Mouse (Mus musculus) stomach, embryonic 16.5 days (tissue): ENCODE measurements at regions not wholly inside any gene's neighbourhood (a gene's known extent, or its start where the extent isn't known, plus 50 kb on each side); places are given as distances from the start of the nearest gene placed in this dataset.
A peak's percentile ranks its signal among the peaks of the same experiment; 100 is the strongest.

Experiments
- ATAC-seq: fragments of 200-750 bp; cut with Nextera tagmentation; 2 replicates; pipeline ENCODE4 v1.8.0; 2017; ENCODE audit warnings: moderate number of reproducible peaks, moderate TSS enrichment; ENCODE audit not compliant: insufficient read depth, low FRiP score
- H3K27ac ChIP-seq: fragments of 300-500 bp; sonication (generic); 2 replicates; pipeline ENCODE4 v1.5.1; 2014; ENCODE audit warnings: low read length
- H3K27me3 ChIP-seq: fragments of 300-500 bp; sonication (generic); 2 replicates; pipeline ENCODE4 v1.6.1; 2014; ENCODE audit warnings: low read length, control low read depth, mixed read lengths; ENCODE audit not compliant: control insufficient read depth, insufficient read depth
- H3K36me3 ChIP-seq: fragments of 300-500 bp; sonication (generic); 2 replicates; pipeline ENCODE4 v1.6.1; 2014; ENCODE audit warnings: low read length; ENCODE audit not compliant: control insufficient read depth, insufficient read depth
- H3K4me1 ChIP-seq: fragments of 300-500 bp; sonication (generic); 2 replicates; pipeline ENCODE4 v1.6.1; 2014; ENCODE audit warnings: low read length, control low read depth, mixed read lengths; ENCODE audit not compliant: control insufficient read depth, insufficient read depth
- H3K4me2 ChIP-seq: fragments of 300-500 bp; sonication (generic); 2 replicates; pipeline ENCODE4 v1.6.1; 2014; ENCODE audit warnings: low read depth, low read length, mixed read lengths
- H3K4me3 ChIP-seq: fragments of 300-500 bp; sonication (generic); replicated peaks from 2 replicates; pipeline ENCODE4 v1.5.1; 2014; ENCODE audit warnings: mild to moderate bottlenecking, low read length
- H3K9ac ChIP-seq: fragments of 300-500 bp; sonication (generic); 2 replicates; pipeline ENCODE4 v1.6.1; 2014; ENCODE audit warnings: low read length
- H3K9me3 ChIP-seq: fragments of 300-500 bp; sonication (generic); replicated peaks from 2 replicates; pipeline ENCODE4 v1.6.1; 2016; ENCODE audit warnings: low read length, control low read depth; ENCODE audit not compliant: control insufficient read depth
- WGBS: fragments of 180-500 bp; shearing (Covaris S2); extraction: QIAGEN DNeasy Blood & Tissue Kit; methylation state at CpG from one replicate; pipeline ENCODE4 v1.1.7; 2014; 5-methylcytosine and 5-hydroxymethylcytosine counted together

- peaks cover 8% of the 10 kb centered on the region; the same call in 1 of the 2 replicates for H3K4me1 ChIP-seq
- 82% methylated on average over 3 of the region's 3 CpGs for WGBS
- H3K27me3 ChIP-seq, result no peaks in the 10 kb centered on the region
- no peak overlapping the region for H3K9ac ChIP-seq
- no peak overlapping the region for H3K27ac ChIP-seq
- ATAC-seq, result no peak
- H3K4me3 ChIP-seq, result no peak overlapping the region
- no peak overlapping the region for H3K4me2 ChIP-seq
- H3K36me3 ChIP-seq, result no peaks in the 10 kb centered on the region
- no peaks in the 10 kb centered on the region for H3K9me3 ChIP-seq
Measured at GRCm38 (mm10) chr3:107816031-107816430, 55.8 kb upstream of the Csf1 start.

- no peak for ATAC-seq
- H3K4me2 ChIP-seq, result no peak overlapping the region
- H3K27me3 ChIP-seq, result no peaks in the 10 kb centered on the region
- WGBS, result 70% methylated on average over 5 of the region's 5 CpGs
- H3K27ac ChIP-seq, result no peak overlapping the region
- no peaks in the 10 kb centered on the region for H3K9me3 ChIP-seq
- no peak overlapping the region for H3K9ac ChIP-seq
- H3K4me1 ChIP-seq, result peaks cover 16% of the 10 kb centered on the region
- H3K4me3 ChIP-seq, result no peak overlapping the region
- no peaks in the 10 kb centered on the region for H3K36me3 ChIP-seq
Measured at GRCm38 (mm10) chr3:107814280-107814679, 54.0 kb upstream of the Csf1 start.

- 63% methylated on average over 4 of the region's 4 CpGs for WGBS
- ATAC-seq, result no peak
- Histone ChIP-seq H3K27me3 (no peaks in the 10 kb centered on the region), H3K4me1 (peaks cover 21% of the 10 kb centered on the region), H3K9me3 (no peaks in the 10 kb centered on the region), H3K9ac (no peak overlapping the region), H3K4me2 (no peak overlapping the region), H3K27ac (no peak overlapping the region), H3K4me3 (no peak overlapping the region), H3K36me3 (no peaks in the 10 kb centered on the region)
Measured at GRCm38 (mm10) chr3:107812885-107813284, 52.6 kb upstream of the Csf1 start.

- no peak overlapping the region for H3K27ac ChIP-seq
- H3K4me3 ChIP-seq, result no peak overlapping the region
- H3K9ac ChIP-seq, result no peak overlapping the region
- H3K9me3 ChIP-seq, result no peaks in the 10 kb centered on the region
- no peak overlapping the region for H3K4me2 ChIP-seq
- H3K4me1 ChIP-seq, result peaks cover 27% of the 10 kb centered on the region
- no peaks in the 10 kb centered on the region for H3K27me3 ChIP-seq
- 91% methylated on average over 4 of the region's 4 CpGs for WGBS
- H3K36me3 ChIP-seq, result no peaks in the 10 kb centered on the region
- ATAC-seq, result no peak
Measured at GRCm38 (mm10) chr3:107812341-107812740, 52.1 kb upstream of the Csf1 start.

- Histone ChIP-seq H3K4me2 (peak overlapping the region; percentile 21; the same call in 1 of the 2 replicates), H3K9ac (no peak overlapping the region), H3K4me3 (no peak overlapping the region), H3K4me1 (peaks cover 28% of the 10 kb centered on the region), H3K27ac (peak overlapping the region; percentile 52), H3K36me3 (no peaks in the 10 kb centered on the region), H3K27me3 (no peaks in the 10 kb centered on the region), H3K9me3 (no peaks in the 10 kb centered on the region)
- ATAC-seq, result no peak
- 59% methylated on average over 9 of the region's 9 CpGs for WGBS
Measured at GRCm38 (mm10) chr3:107810452-107811050, 50.3 kb upstream of the Csf1 start.
